Mouse (Mus musculus): ENCODE results near the gene Sesn1.

DNA sequence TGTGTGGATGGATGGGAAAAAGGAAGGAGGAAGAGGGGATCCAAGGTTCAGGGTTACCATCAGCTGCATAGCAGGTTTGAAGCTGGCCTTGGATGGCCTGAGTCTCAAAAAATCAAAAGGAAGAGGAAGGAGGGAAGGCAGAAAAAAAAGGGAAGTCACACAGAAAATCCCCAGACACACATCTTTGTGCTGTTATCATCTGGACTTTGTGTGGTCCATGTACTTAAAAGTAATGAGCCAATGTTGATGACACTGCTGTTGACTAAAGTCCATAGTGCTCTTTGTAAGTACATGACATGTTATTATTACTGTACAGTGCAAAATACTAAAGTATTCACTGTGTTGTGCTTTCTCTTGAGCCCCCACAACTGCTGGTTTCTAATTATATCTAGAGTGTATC, 86.7 kb downstream of the Sesn1 start:
- TF ChIP-seq TCF12 (IDR thresholded peaks at IDR 0.05; ENCODE audit: insufficient read depth, poor library complexity, severe bottlenecking) (no peak), USF1 (IDR thresholded peaks at IDR 0.05; ENCODE audit: low read depth) (no peak), POLR2A (IDR thresholded peaks at IDR 0.05; ENCODE audit: insufficient read length, low read depth) (no peak), MAX (IDR thresholded peaks at IDR 0.05; ENCODE audit: low read depth) (no peak), MYOG (IDR thresholded peaks at IDR 0.05; ENCODE audit: control insufficient read depth in 1 of 3, insufficient read depth in 1 of 3, insufficient read length in 2 of 3, low read depth in 2 of 3) (no peak), POLR2AphosphoS2 (IDR thresholded peaks at IDR 0.05; ENCODE audit: insufficient read length, low read depth) (no peak), E2F4 (IDR thresholded peaks at IDR 0.05; ENCODE audit: insufficient read depth) (no peak), CEBPB (IDR thresholded peaks at IDR 0.05; ENCODE audit: insufficient read depth, poor library complexity, severe bottlenecking) (no peak), MYOD1 (IDR thresholded peaks at IDR 0.05; ENCODE audit: control insufficient read depth in 1 of 3, insufficient read length in 2 of 3, low read depth in 2 of 3) (no peak), REST (IDR thresholded peaks at IDR 0.05; ENCODE audit: insufficient read depth, insufficient read length) (no peak)

Measured in myocyte (in vitro differentiated cells).